Mouse (Mus musculus) frontal cortex, adult 2 months (tissue): ENCODE measurements around the gene Heatr6. TPM values are rescaled to one million over a fixed set of nuclear protein-coding genes. Genes with fewer than 3 reads are reported as not detected.

Experiments
- DNase-seq, 2 experiments: peaks; one replicate each; pipeline ENCODE4 v3.0.0; 2022; ENCODE audit warnings: low spot score in 1 of 2; ENCODE audit errors: extremely low spot score in 1 of 2
- polyA plus RNA-seq: library from polyadenylated mRNA; depleted of rRNA; stranded (reverse); fragments of >200 nt; gene quantifications from 2 replicates; pipeline ENCODE4 v1.2.3, GENCODE M21; 2012

The Heatr6 gene
- polyA plus RNA-seq, 1 experiment, result 17.9 TPM

- no peak for DNase-seq
Measured at GRCm38 (mm10) chr11:83747376-83748265, 5.9 kb upstream of the Heatr6 start.

- peak in 1 of 2 experiments; percentile 3 for DNase-seq
Measured at GRCm38 (mm10) chr11:83754227-83754626, 731 bp downstream of the Heatr6 start.

GRCm38 (mm10) chr11:83767306-83767705, 13.8 kb downstream of the Heatr6 start:
- no peak for DNase-seq

- no peak for DNase-seq
Measured at GRCm38 (mm10) chr11:83768976-83769375, 15.5 kb downstream of the Heatr6 start.

- no peak for DNase-seq
Measured at GRCm38 (mm10) chr11:83771014-83771413, 17.5 kb downstream of the Heatr6 start.

- DNase-seq, result no peak
Measured at GRCm38 (mm10) chr11:83772341-83772740, 18.8 kb downstream of the Heatr6 start.

- no peak for DNase-seq
Measured at GRCm38 (mm10) chr11:83773691-83774090, 20.2 kb downstream of the Heatr6 start.

GRCm38 (mm10) chr11:83774324-83774723, 20.8 kb downstream of the Heatr6 start:
- no peak for DNase-seq

- no peak for DNase-seq
Measured at GRCm38 (mm10) chr11:83776798-83777197, 23.3 kb downstream of the Heatr6 start.

- DNase-seq, result no peak
Measured at GRCm38 (mm10) chr11:83783931-83784600, 30.6 kb downstream of the Heatr6 start.

- DNase-seq, result peak in 1 of 2 experiments; percentile 40
Measured at GRCm38 (mm10) chr11:83784661-83785060, 31.2 kb downstream of the Heatr6 start.

- DNase-seq, result peak in 1 of 2 experiments; percentile 81
Measured at GRCm38 (mm10) chr11:83785366-83785765, 31.9 kb downstream of the Heatr6 start.

GRCm38 (mm10) chr11:83786835-83787234, 33.3 kb downstream of the Heatr6 start:
- DNase-seq, result no peak

- no peak for DNase-seq
Measured at GRCm38 (mm10) chr11:83787401-83788021, 34.0 kb downstream of the Heatr6 start.

- no peak for DNase-seq
Measured at GRCm38 (mm10) chr11:83788331-83788730, 34.8 kb downstream of the Heatr6 start.

- peak in 1 of 2 experiments; percentile 20 for DNase-seq
Measured at GRCm38 (mm10) chr11:83789259-83789658, 35.8 kb downstream of the Heatr6 start.

- DNase-seq, result no peak
Measured at GRCm38 (mm10) chr11:83791133-83791532, 37.6 kb downstream of the Heatr6 start.

- no peak for DNase-seq
Measured at GRCm38 (mm10) chr11:83792316-83792914, 38.9 kb downstream of the Heatr6 start.

- DNase-seq, result no peak
Measured at GRCm38 (mm10) chr11:83793264-83793663, 39.8 kb downstream of the Heatr6 start.

GRCm38 (mm10) chr11:83796112-83796511, 42.6 kb downstream of the Heatr6 start:
- no peak for DNase-seq
